Mouse (Mus musculus) liver, embryonic 14.5 days (tissue): ENCODE measurements at regions not wholly inside any gene's neighbourhood (a gene's known extent, or its start where the extent isn't known, plus 50 kb on each side); places are given as distances from the start of the nearest gene placed in this dataset.

Experiments
- CTCF ChIP-seq: IDR thresholded peaks from 2 replicates; pipeline ENCODE4 v1.5.1; 2016; ENCODE audit warnings: antibody characterized with exemption, low read depth, control low read depth
- EP300 ChIP-seq: IDR thresholded peaks from 2 replicates; pipeline ENCODE4 v1.6.1; 2016; ENCODE audit warnings: antibody characterized with exemption, low read depth

DNA sequence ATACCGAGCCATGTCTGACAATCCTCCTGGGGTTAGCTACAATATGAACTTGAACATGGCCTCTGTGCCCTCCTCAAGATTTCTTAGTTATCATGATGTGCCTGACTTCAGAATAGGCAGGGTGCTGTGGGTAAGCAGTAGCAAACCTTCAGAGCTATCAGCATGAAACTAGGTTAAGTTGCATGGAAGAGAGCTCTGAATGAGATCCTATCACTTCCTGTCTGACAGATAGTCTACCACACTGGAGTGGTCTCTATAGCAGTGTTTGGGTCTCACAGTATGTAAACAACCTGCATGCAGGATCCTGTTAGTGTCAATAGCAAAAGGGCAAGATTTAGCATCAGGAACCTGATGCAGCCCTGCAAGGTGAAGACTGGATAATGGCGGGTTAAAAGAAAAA is 1092.3 kb downstream of the Gsdmc2 start:
- no peak for TF ChIP-seq EP300
- TF ChIP-seq CTCF = no peak
